Mouse (Mus musculus) urinary bladder, postnatal 14 days (tissue): Measurements from ENCODE around the gene Olfr1034.
"Not testable (repeated sequence)": the region's sequence is repeated elsewhere in the genome, so short reads cannot be mapped to it uniquely, and the experiment has no call there.

ENCODE experiments used
- DNase-seq: peaks from one replicate; pipeline ENCODE4 v3.0.0; 2021; ENCODE audit warnings: low spot score

The Olfr1034 gene

GRCm38 (mm10) chr2:86045561-86045960, at the start of gene Olfr1034:
Gene Olfr1034, plus strand, starts transcription at chr2:86045861.
- DNase-seq = no peak

GRCm38 (mm10) chr2:86005240-86005639, 40.4 kb upstream of the Olfr1034 start, which contains the start of gene Olfr1032:
Gene Olfr1032, plus strand, starts transcription at chr2:86005540.
- no peak for DNase-seq

- DNase-seq = not testable (repeated sequence)
Measured at GRCm38 (mm10) chr2:86020406-86020805, 25.3 kb upstream of the Olfr1034 start, which contains the start of gene Olfr1033. Gene Olfr1033, plus strand, starts transcription at chr2:86020633.

GRCm38 (mm10) chr2:86021518-86021917, 24.1 kb upstream of the Olfr1034 start:
- not testable (repeated sequence) for DNase-seq

DNA sequence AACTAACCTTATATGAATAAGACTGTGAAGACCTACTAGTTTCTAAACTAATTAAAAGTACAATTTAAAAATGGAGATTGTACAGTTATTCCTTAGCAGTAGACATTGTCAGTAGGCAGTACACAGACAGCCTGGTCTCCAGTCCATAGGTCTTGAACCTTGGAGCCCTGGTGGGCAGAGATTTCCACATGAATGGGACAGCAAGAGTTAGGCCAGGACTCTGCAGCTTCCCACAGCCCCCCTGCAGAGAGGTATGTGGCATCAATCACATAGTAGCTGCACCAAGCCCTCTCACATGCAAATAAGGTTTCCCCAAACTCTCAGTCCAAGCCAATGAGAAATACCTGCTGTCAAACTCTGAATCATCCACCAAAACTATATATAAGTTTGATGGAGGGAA, 5.1 kb downstream of the Olfr1034 start:
- not testable (repeated sequence) for DNase-seq

- DNase-seq = not testable (repeated sequence)
Measured at GRCm38 (mm10) chr2:86063766-86064165, 18.1 kb downstream of the Olfr1034 start.

GRCm38 (mm10) chr2:86070189-86070588, 24.5 kb downstream of the Olfr1034 start:
- no peak for DNase-seq

DNA sequence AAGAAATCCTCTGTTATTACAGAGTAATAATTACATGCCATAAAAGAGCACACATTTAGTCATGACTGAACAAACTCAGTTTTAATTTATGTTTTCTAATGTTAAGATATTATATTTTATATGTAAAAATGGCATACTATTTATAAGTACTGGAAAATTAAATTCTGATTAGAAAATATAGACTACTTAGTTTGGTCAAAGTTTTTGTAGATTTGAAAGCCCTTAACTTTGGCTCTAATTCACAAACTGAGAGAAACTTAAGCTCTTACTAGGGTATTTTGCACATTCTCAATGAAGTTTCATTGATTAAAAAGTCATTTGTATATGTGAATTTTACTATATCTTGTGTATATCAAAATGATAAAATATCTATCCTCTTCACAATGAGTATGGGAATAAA, 28.0 kb downstream of the Olfr1034 start, which contains the start of gene Olfr1036:
Gene Olfr1036, plus strand, starts transcription at position 301 of the 400 bp plus-strand sequence.
- not testable (repeated sequence) for DNase-seq

DNA sequence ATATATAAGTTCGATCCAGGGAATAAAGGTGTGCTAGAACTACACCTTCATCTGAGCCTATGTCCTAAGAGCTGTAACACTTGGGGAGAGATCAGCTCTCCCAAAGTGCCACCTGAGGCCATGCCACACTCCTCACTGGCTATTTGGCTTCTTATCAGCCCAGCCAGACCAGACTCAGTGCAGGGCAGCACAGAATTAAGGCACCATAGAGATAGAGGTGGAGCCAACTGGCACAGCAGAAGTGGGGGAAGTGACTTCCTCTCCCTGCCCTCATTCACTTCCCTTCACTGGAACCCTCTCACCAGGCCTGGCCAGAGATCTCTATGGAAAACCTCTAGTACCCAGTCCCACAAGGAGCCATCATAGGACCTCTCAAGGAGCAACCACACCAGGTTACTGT, 34.8 kb downstream of the Olfr1034 start:
- DNase-seq = not testable (repeated sequence)

GRCm38 (mm10) chr2:86087285-86087684, 41.6 kb downstream of the Olfr1034 start, which contains the start of gene Olfr1037:
Gene Olfr1037, minus strand, starts transcription at chr2:86087385.
- DNase-seq = no peak
